Mouse (Mus musculus) lung, postnatal 0 days (tissue): Measurements from ENCODE around the gene 9130213A22Rik.

Experiments used
- CTCF ChIP-seq: IDR thresholded peaks from 2 replicates; pipeline ENCODE4 v1.5.1; 2016; ENCODE audit warnings: antibody characterized with exemption, mild to moderate bottlenecking
- EP300 ChIP-seq: IDR thresholded peaks from 2 replicates; pipeline ENCODE4 v1.6.1; 2016; ENCODE audit warnings: antibody characterized with exemption, mild to moderate bottlenecking, control low read depth

GRCm38 (mm10) chr11:69125919-69126705, 3.7 kb upstream of the 9130213A22Rik start:
- TF ChIP-seq CTCF, result no peak
- TF ChIP-seq EP300, result no peak
